Mouse (Mus musculus): ENCODE data around the gene Moxd1. TPM values are rescaled to one million over a fixed set of nuclear protein-coding genes. Genes with fewer than 3 reads are reported as not detected.

Gene Moxd1
- polyA plus RNA-seq, 1 experiment = 0.59 TPM

DNA sequence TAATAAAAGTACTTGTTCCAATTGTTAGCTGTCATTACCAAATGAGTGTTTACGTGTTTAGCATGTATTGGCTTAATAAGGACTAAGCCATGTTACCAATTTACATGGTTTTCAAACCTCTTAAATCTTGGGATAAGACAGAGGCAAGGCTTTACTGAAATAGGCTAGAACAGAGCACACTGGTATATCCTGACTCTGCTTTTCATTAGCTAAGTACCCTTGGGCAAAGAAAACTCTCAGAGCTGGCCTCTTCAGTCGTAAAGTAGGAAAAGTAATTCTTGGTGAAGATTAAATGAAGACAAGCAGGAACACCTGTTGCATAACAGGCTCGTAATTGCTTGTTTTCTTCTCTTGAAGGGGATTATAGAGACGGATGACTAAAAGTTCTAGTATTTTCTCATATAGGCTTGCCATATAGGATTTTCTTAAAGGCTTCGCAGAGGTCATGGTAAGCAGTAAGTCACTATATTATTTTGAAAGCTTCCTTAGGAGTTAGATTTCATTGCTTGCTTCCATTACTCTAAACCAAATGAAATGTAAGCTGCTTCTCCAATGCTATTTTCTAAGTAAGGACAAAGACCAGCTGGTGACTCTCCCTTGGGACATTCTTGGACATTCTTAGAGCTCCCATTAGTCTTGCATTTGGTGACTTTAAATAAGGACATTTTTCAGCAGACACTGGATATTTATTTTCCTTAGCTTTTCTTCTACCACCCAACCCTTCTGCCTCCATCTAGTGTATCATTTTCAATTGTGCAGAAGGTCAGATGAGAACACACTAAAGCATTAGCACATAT, 36.7 kb downstream of the Moxd1 start:
- DNase-seq = no peak
- no peak overlapping the region for H3K27ac ChIP-seq (ENCODE audit: control insufficient read depth, insufficient read depth, low read length)
- no peak overlapping the region for H3K4me3 ChIP-seq (ENCODE audit: control insufficient read depth, insufficient read depth, low read length)
- TF ChIP-seq POLR2A (IDR thresholded peaks at IDR 0.05; ENCODE audit: control insufficient read depth, extremely low read depth, insufficient read depth, low read length, poor library complexity) (no peak), CTCF (IDR thresholded peaks at IDR 0.05; ENCODE audit: borderline replicate concordance, control insufficient read depth, extremely low read depth, insufficient read depth, low read length, poor library complexity) (no peak)
- WGBS = 97% methylated on average over 5 of the region's 5 CpGs
- H3K36me3 ChIP-seq (ENCODE audit: control insufficient read depth, insufficient read depth, low read length) = no peaks in the 10 kb centered on the region
- H3K4me1 ChIP-seq (replicated peaks; ENCODE audit: control insufficient read depth, insufficient read depth, low read length) = no peaks in the 10 kb centered on the region
- H3K27me3 ChIP-seq (ENCODE audit: control insufficient read depth, insufficient read depth, low read length) = no peaks in the 10 kb centered on the region

DNA sequence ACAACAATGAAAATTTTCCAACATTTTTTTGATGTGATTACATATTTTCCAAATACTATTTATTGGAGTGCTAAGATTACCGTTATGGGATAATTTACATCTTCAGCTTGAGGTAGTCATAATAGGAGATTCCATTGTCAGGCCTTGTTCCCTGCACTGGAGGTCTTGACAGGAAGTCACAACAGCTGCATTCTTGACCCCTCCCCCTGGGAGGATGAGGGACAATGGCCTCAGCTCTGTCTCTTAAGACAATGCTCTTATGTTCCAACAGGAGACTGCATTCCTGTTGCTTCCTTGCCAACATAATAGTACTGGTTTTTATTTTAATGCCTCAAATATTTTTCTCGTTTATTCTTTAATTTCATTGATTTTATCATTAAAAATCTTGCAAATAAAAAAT, 44.2 kb downstream of the Moxd1 start:
- Histone ChIP-seq H3K27ac (ENCODE audit: control insufficient read depth, insufficient read depth, low read length) (no peak overlapping the region), H3K4me3 (ENCODE audit: control insufficient read depth, insufficient read depth, low read length) (no peak overlapping the region), H3K4me1 (replicated peaks; ENCODE audit: control insufficient read depth, insufficient read depth, low read length) (no peaks in the 10 kb centered on the region), H3K27me3 (ENCODE audit: control insufficient read depth, insufficient read depth, low read length) (no peaks in the 10 kb centered on the region), H3K36me3 (ENCODE audit: control insufficient read depth, insufficient read depth, low read length) (no peaks in the 10 kb centered on the region)
- TF ChIP-seq CTCF (IDR thresholded peaks at IDR 0.05; ENCODE audit: borderline replicate concordance, control insufficient read depth, extremely low read depth, insufficient read depth, low read length, poor library complexity) = no peak
- TF ChIP-seq POLR2A (IDR thresholded peaks at IDR 0.05; ENCODE audit: control insufficient read depth, extremely low read depth, insufficient read depth, low read length, poor library complexity) = no peak
- no peak for DNase-seq
- 94% methylated on average over 2 of the region's 2 CpGs for WGBS

DNA sequence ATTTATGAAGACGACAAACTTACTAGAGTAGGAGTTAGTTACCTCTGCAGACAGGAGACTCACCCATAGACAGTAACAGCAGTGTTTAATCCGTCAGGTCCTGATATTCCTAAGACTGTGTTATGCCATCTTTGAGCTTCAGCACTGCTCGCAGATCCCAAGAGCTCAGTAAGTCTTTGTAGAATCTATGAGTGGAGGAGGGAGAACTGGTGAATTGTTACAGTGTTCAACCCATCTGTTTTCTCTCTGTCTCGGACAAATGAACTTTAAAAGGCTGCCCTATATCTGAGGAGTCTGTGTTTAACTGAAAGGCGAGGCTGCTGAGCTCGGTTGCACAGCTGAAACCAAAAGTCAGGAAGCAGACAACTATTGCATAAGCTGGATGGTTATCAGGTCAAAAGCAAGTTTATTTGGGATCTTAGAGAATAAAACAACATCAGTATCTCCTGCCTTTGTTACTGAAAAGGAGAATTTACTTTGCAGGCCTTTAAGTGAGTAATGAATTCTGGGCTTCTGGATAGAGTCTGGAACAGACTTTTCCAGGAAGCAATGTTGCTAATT, 47.8 kb downstream of the Moxd1 start:
- H3K27ac ChIP-seq (ENCODE audit: control insufficient read depth, insufficient read depth, low read length) = no peak overlapping the region
- WGBS = 62% methylated on average over 6 of the region's 6 CpGs

GRCm38 (mm10) chr10:24276211-24276610, 52.9 kb downstream of the Moxd1 start:
- WGBS = 75% methylated on average over 7 of the region's 7 CpGs

More for the DNA sequence above, 47.8 kb downstream of the Moxd1 start:
- Histone ChIP-seq H3K36me3 (ENCODE audit: control insufficient read depth, insufficient read depth, low read length) (no peaks in the 10 kb centered on the region), H3K4me1 (replicated peaks; ENCODE audit: control insufficient read depth, insufficient read depth, low read length) (no peaks in the 10 kb centered on the region), H3K27me3 (ENCODE audit: control insufficient read depth, insufficient read depth, low read length) (no peaks in the 10 kb centered on the region), H3K4me3 (ENCODE audit: control insufficient read depth, insufficient read depth, low read length) (no peak overlapping the region)
- TF ChIP-seq CTCF (IDR thresholded peaks at IDR 0.05; ENCODE audit: borderline replicate concordance, control insufficient read depth, extremely low read depth, insufficient read depth, low read length, poor library complexity) (no peak), POLR2A (IDR thresholded peaks at IDR 0.05; ENCODE audit: control insufficient read depth, extremely low read depth, insufficient read depth, low read length, poor library complexity) (no peak)
- DNase-seq = no peak

DNA sequence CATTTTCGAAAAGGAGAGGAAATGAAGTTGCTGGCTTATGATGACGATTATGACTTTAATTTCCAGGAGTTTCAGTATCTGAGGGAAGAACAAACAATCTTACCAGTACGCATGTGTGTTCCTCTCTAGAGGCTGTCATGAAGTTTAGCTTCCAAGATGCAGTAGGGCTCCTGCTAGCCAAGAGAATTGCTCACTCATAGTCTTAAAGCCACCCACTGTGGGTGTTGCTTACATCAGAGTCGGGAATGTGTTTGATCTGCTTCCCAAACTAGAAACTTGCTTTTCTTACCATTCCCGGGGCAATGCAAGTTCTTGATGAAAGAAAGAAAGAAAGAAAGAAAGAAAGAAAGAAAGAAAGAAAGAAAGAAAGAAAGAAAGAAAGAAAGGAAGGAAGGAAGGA, 59.3 kb downstream of the Moxd1 start:
- H3K27ac ChIP-seq (ENCODE audit: control insufficient read depth, insufficient read depth, low read length) = no peak overlapping the region
- WGBS = 78% methylated on average over 5 of the region's 5 CpGs
- DNase-seq = no peak
- TF ChIP-seq POLR2A (IDR thresholded peaks at IDR 0.05; ENCODE audit: control insufficient read depth, extremely low read depth, insufficient read depth, low read length, poor library complexity) (no peak), CTCF (IDR thresholded peaks at IDR 0.05; ENCODE audit: borderline replicate concordance, control insufficient read depth, extremely low read depth, insufficient read depth, low read length, poor library complexity) (no peak)
- H3K4me1 ChIP-seq (replicated peaks; ENCODE audit: control insufficient read depth, insufficient read depth, low read length) = no peaks in the 10 kb centered on the region
- H3K36me3 ChIP-seq (ENCODE audit: control insufficient read depth, insufficient read depth, low read length) = no peaks in the 10 kb centered on the region
- H3K27me3 ChIP-seq (ENCODE audit: control insufficient read depth, insufficient read depth, low read length) = no peaks in the 10 kb centered on the region
- H3K4me3 ChIP-seq (ENCODE audit: control insufficient read depth, insufficient read depth, low read length) = no peak overlapping the region

More at GRCm38 (mm10) chr10:24276211-24276610, 52.9 kb downstream of the Moxd1 start:
- H3K4me1 ChIP-seq (replicated peaks; ENCODE audit: control insufficient read depth, insufficient read depth, low read length) = no peaks in the 10 kb centered on the region
- H3K27me3 ChIP-seq (ENCODE audit: control insufficient read depth, insufficient read depth, low read length) = no peaks in the 10 kb centered on the region
- no peak for DNase-seq
- H3K36me3 ChIP-seq (ENCODE audit: control insufficient read depth, insufficient read depth, low read length) = no peaks in the 10 kb centered on the region
- H3K27ac ChIP-seq (ENCODE audit: control insufficient read depth, insufficient read depth, low read length) = no peak overlapping the region
- H3K4me3 ChIP-seq (ENCODE audit: control insufficient read depth, insufficient read depth, low read length) = no peak overlapping the region
- TF ChIP-seq CTCF (IDR thresholded peaks at IDR 0.05; ENCODE audit: borderline replicate concordance, control insufficient read depth, extremely low read depth, insufficient read depth, low read length, poor library complexity) = no peak

- WGBS = 5% methylated on average over 8 of the region's 8 CpGs
- H3K4me1 ChIP-seq (replicated peaks; ENCODE audit: control insufficient read depth, insufficient read depth, low read length) = peaks cover 3% of the 10 kb centered on the region
- TF ChIP-seq POLR2A (IDR thresholded peaks at IDR 0.05; ENCODE audit: control insufficient read depth, extremely low read depth, insufficient read depth, low read length, poor library complexity) (no peak), CTCF (IDR thresholded peaks at IDR 0.05; ENCODE audit: borderline replicate concordance, control insufficient read depth, extremely low read depth, insufficient read depth, low read length, poor library complexity) (no peak)
- no peak overlapping the region for H3K27ac ChIP-seq (ENCODE audit: control insufficient read depth, insufficient read depth, low read length)
- H3K4me3 ChIP-seq (ENCODE audit: control insufficient read depth, insufficient read depth, low read length) = no peak overlapping the region
- no peaks in the 10 kb centered on the region for H3K36me3 ChIP-seq (ENCODE audit: control insufficient read depth, insufficient read depth, low read length)
- no peaks in the 10 kb centered on the region for H3K27me3 ChIP-seq (ENCODE audit: control insufficient read depth, insufficient read depth, low read length)
- no peak for DNase-seq
Observed at GRCm38 (mm10) chr10:24291611-24292010, 68.3 kb downstream of the Moxd1 start.
